Mouse (Mus musculus): ENCODE results near the gene Gm10130.
A peak's percentile ranks its signal among the peaks of the same experiment; 100 is the strongest.
"Not testable (repeated sequence)": the region's sequence is repeated elsewhere in the genome, so short reads cannot be mapped to it uniquely, and the experiment has no call there.

Gm10130 gene

GRCm38 (mm10) chr2:150323402-150323801 lies at the start of gene Gm10130:
Gene Gm10130, plus strand, starts transcription at chr2:150323702.
- DNase-seq (ENCODE audit: extremely low read depth, low read depth) = no peak

DNA sequence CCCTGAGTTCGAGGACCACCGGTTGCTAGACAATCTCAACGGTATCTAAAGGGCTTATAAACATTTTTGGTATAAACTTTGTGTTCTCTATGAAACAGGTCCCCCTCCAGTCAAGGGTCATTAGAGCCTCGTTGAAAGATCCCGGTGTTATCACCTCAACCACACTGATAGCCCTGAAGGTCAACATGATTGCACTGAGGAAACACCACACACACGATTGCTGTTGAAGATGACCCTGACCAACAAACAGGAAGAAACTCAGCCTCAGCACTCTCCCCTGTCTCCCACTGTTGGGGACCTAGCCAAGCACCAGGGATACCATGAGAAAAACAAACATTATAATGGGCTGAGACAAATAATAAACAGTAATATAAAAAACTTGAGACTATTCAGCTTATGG lies 29.8 kb upstream of the Gm10130 start:
- no peak for DNase-seq (ENCODE audit: extremely low read depth, low read depth)

GRCm38 (mm10) chr2:150299096-150299495 lies 24.4 kb upstream of the Gm10130 start:
- DNase-seq (ENCODE audit: extremely low read depth, low read depth) = no peak

DNA sequence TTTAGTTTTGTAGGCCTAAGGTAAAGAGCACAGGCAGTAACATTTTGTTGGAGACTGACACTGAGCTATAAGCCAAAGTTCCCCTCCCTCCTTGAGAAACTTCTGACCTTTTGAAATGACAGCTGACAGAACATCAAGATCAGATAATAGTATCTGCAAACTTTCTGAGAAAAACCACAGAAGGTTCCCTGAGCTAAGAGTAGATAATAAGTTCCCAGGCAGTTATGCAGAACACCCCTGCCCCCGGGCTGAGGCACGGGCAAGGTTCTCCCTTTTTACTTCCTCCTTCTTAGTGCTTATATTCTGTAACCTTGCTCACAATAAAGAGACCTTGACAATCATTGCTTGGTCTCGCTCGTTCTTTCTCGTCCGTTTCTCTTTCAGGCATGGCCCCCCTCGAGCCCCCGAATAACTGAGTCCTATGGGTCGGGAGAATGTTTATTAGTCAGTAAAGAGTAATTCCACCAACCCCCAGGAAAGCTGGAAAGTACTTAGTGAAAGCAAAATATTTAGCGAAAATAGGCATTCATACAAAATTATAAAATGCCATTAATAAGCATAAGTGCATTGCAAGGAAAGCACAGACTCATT lies 16.2 kb upstream of the Gm10130 start:
- DNase-seq (ENCODE audit: extremely low read depth, low read depth) = peak; percentile 88

- DNase-seq (ENCODE audit: extremely low read depth, low read depth) = peak; percentile 87
Observed at GRCm38 (mm10) chr2:150310952-150311884, 12.3 kb upstream of the Gm10130 start.

DNA sequence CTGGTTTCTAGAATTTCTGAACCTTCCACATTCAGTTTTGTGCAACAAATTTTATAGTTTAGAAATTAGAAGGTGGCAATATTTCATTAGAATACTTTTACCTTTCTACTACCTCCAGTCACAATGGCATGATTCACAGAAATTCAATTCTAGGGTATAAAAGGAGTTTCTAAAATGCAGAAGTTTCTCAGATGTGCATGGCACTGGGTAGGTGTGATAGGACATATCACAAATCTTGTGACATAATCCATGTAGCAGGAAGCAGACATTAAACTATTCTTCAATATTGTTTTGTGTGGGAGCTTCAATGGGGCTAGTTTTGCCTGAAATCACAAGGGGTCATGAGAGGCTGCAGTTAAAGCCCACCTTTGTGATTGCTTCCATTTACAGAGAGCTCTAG lies 7.4 kb upstream of the Gm10130 start:
- DNase-seq (ENCODE audit: extremely low read depth, low read depth) = peak; percentile 13

- no peak for DNase-seq (ENCODE audit: extremely low read depth, low read depth)
Observed at GRCm38 (mm10) chr2:150318973-150319372, 4.5 kb upstream of the Gm10130 start.

DNA sequence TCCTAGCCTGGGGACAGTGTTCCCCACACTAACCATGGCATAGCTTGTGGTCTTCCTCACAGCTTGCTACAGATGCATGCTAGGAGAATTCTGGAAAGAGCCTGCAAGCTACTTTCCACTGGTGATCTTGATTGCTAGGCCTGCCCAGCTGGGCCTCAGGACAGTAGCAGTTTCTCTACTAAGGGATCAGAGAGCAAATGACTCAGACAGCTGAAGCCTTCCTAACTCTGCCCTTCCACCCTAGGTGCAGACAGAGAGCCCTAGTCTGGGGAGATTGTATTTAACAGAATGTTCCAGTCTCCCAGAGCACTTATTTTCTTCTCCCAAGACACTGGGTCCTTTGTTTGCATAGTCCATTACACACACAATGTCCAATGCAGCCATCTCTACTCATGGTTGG lies 33.6 kb downstream of the Gm10130 start:
- DNase-seq (ENCODE audit: extremely low read depth, low read depth) = not testable (repeated sequence)

DNA sequence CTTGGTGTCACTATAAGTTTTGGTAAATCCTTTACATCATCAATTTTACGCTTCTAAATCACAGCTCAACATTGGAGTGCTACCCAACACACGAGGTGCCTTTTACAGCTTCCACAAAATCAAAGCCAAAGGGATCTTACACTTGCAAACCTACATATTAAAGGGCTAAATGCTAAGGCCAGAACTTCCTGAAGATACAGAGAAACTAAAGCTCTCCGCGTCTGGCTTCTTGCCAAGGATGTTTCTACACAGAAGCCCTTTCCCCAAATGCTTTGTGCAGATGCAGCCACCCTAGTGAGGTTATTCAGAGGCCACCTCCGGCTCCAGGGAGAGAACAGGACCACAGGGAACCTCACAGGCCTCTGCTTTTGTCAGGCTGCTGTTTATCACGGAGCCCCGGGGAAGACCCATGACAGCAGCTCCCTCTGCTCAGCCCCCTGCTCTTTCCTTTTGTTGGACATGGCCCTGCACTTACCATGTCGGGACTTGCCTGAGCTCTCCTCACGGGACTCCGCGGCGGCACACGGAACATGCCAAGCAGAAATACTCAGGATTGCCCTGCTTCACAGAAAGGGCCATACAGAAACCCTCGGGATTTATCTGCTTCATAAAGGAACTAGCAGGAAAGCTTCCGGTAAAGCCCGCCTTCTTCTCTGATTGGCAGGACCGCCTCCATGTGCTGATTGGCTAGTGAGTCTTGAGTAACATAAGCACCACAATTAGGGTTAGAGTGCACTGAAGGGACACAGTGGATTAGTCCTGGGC lies 38.8 kb downstream of the Gm10130 start, which contains the start of gene 3300002I08Rik:
Gene 3300002I08Rik (minus strand): TSS at position 653 of the 765 bp plus-strand sequence.
- not testable (repeated sequence) for DNase-seq (ENCODE audit: extremely low read depth, low read depth)

GRCm38 (mm10) chr2:150362878-150363229 lies 39.4 kb downstream of the Gm10130 start:
- DNase-seq (ENCODE audit: extremely low read depth, low read depth) = no peak

GRCm38 (mm10) chr2:150385553-150386106 lies 62.1 kb downstream of the Gm10130 start:
- not testable (repeated sequence) for DNase-seq (ENCODE audit: extremely low read depth, low read depth)

DNA sequence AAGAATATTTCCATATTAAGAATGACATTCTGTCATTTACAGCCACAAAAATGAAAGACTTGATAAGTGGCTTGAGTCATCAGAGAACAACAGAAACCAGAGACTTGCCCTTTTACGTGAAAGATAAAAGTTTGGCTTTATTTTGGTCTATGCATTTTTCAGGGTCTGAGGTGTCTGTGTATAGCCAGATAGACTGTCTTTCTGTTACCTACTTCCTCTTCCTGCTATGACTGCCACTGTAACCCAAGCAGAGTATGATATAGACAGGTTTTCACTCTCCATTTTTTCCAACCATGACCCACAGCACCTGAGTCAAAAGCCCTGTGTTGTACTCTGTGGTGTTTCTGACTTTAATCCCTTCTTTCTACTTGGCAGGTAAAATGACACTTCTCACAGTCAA lies 66.7 kb downstream of the Gm10130 start:
- no peak for DNase-seq (ENCODE audit: extremely low read depth, low read depth)

DNA sequence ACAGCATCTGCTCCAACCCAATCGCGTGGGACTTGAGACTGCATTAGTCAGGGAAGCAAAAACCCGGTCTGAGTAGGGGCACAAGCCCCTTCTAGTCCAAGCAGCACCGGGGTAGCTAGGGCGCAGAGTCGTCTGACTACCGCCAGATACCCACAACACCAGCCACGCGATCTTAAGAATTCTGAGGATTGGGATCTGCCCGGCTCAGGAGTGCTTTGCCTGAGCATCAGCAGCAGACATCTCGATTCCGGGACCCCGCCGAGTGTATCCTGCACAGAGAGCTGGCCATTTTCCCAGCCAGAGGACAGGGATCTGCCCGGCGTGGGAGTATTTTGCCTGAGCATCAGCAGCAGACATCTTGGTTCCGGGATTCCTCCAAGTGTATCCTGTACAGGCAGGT lies 88.6 kb downstream of the Gm10130 start:
- DNase-seq (ENCODE audit: extremely low read depth, low read depth) = not testable (repeated sequence)

All from MEL-GATA-1-ER (cell line).